Mouse (Mus musculus) heart, postnatal 14 days (tissue): Measurements from ENCODE around the gene Psma2. TPM values are rescaled to one million over a fixed set of nuclear protein-coding genes. Genes with fewer than 3 reads are reported as not detected.

Source experiments
- total RNA-seq, 2 experiments: library from RNA; stranded (reverse); gene quantifications; 2 replicates each; pipeline ENCODE4 v1.2.3; 2021

The Psma2 gene
- total RNA-seq, 2 experiments from 2014 or later: 55.5 to 56.7 TPM

Other genes starting within 250 kb of the Psma2 start
- under 1 TPM; 0.46 to 0.60 TPM for gene Hecw1, start 90.0 kb upstream of the Psma2 start, total RNA-seq
- gene Mrpl32, start 75 bp upstream of the Psma2 start, total RNA-seq: 10 to 100 TPM; 42.2 to 44.0 TPM
- 10 to 100 TPM in 1 of 2 experiments, 1 to 10 TPM in 1; 8.9 to 10.1 TPM for gene AW209491, start 16.9 kb downstream of the Psma2 start, total RNA-seq